Mouse (Mus musculus) hematopoietic multipotent progenitor cell, adult 10-12 weeks (in vitro differentiated cells): ENCODE results near the gene Terf2. TPM values are rescaled to one million over a fixed set of nuclear protein-coding genes. Genes with fewer than 3 reads are reported as not detected.

ENCODE experiments used
- polyA plus RNA-seq: library from polyadenylated mRNA; stranded (reverse); fragments of >175 nt; gene quantifications from 2 replicates; pipeline ENCODE4 v1.2.3, GENCODE M21; 2012; ENCODE audit warnings: low replicate concordance

The Terf2 gene
- 22.0 and 22.2 TPM in 2 replicates for polyA plus RNA-seq

GRCm38 (mm10) chr8:107096366-107097036, at the start of gene Terf2:
Gene Terf2 (minus strand): TSS chr8:107096547.

GRCm38 (mm10) chr8:107065511-107066496, 30.5 kb downstream of the Terf2 start, which contains the start of gene Tmed6:
Gene Tmed6 (minus strand): TSS chr8:107065644.

GRCm38 (mm10) chr8:107056076-107056972, 40.0 kb downstream of the Terf2 start, which contains the start of the genes Cog8 and Nip7:
Gene Cog8 (minus strand): TSS chr8:107056689.
Gene Nip7 (plus strand): TSS chr8:107056877.

GRCm38 (mm10) chr8:107048061-107048941, 48.0 kb downstream of the Terf2 start, which contains the start of gene Pdf:
Gene Pdf (minus strand): TSS chr8:107048614.

GRCm38 (mm10) chr8:107030650-107031576, 65.4 kb downstream of the Terf2 start, which contains the start of gene Vps4a:
Gene Vps4a (plus strand): TSS chr8:107031222.

Other genes with a start within 250 kb of the Terf2 start
- 0.03 TPM in 1 of 2 replicates, not detected in the other for gene Has3, start 226.3 kb downstream of the Terf2 start, polyA plus RNA-seq
- gene Utp4, start 202.9 kb downstream of the Terf2 start, polyA plus RNA-seq = 5.1 and 5.7 TPM in 2 replicates
- gene Sntb2, start 160.8 kb downstream of the Terf2 start, polyA plus RNA-seq = 6.2 and 21.4 TPM in 2 replicates
- gene Vps4a, start 65.3 kb downstream of the Terf2 start, polyA plus RNA-seq = 16.6 and 22.4 TPM in 2 replicates
- 3.1 and 6.9 TPM in 2 replicates for gene Pdf, start 47.9 kb downstream of the Terf2 start, polyA plus RNA-seq
- 19.8 and 34.4 TPM in 2 replicates for gene Cog8, start 39.9 kb downstream of the Terf2 start, polyA plus RNA-seq
- gene Nip7, start 39.7 kb downstream of the Terf2 start, polyA plus RNA-seq = 6.1 and 7.3 TPM in 2 replicates
- not detected in 2 replicates for gene Tmed6, start 30.9 kb downstream of the Terf2 start, polyA plus RNA-seq
- gene Cyb5b, start 54.1 kb upstream of the Terf2 start, polyA plus RNA-seq = 8.8 and 13.7 TPM in 2 replicates
- 7.1 and 22.6 TPM in 2 replicates for gene Nfat5, start 196.9 kb upstream of the Terf2 start, polyA plus RNA-seq